Mouse (Mus musculus): ENCODE results near the gene Lrrc15.

The Lrrc15 gene
- long read RNA-seq, experiment 1, result 0 reads
- long read RNA-seq, experiment 2, result 0 reads

GRCm38 (mm10) chr16:30282844-30283495 is at the start of gene Lrrc15:
Gene Lrrc15 (minus strand): TSS chr16:30283256.
- intact Hi-C loops (cut with DNase I), result no loop called here

DNA sequence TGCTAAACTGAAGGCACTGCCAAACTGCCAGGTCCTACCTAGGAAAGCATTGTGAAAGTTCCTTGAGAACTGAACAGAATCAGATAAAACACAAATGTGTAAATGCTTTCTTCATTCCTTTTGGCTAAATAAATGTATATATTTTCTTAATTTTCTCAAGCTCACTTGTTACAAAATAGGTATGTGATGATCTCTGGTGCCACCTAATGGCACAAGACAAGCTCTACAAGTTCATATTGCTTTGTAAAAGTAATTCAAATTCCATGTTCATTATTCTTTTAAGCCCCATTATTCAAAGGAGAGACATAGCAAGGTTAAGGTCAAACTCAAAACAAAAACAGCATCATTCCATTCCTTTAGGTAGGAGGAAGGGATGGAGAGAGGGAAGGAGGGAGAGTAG is 31.2 kb upstream of the Lrrc15 start:
- intact Hi-C loops (cut with DNase I), result loop anchor here (1.0 kb wide), 1 partner anchor 62 kb away; no protein-coding TSS in a partner anchor

DNA sequence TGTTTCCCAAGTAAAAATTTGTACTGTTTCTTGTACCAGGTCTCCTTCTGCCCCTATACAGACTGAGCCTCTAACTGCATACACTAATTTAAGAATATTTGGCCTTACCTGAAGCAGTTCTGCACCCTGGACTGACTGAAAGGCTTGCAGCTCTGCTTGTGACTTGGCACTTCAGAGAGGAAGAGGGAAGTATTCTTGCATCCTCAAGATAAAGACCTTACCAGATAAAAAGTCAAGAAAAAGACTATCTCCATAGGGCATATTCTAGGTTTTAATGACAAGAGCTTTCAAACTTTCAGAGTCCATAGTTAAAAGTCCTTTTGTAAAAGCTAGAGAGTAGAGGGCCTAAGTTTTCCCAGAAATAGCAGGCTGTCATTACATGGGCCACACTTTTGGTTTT is 27.6 kb upstream of the Lrrc15 start, which contains the start of gene Gp5:
Gene Gp5 (minus strand): TSS at position 133 of the 400 bp plus-strand sequence.
- intact Hi-C loops (cut with DNase I), result no loop called here

GRCm38 (mm10) chr16:30310171-30310515 is 27.1 kb upstream of the Lrrc15 start:
- intact Hi-C loops (cut with DNase I), result no loop called here

DNA sequence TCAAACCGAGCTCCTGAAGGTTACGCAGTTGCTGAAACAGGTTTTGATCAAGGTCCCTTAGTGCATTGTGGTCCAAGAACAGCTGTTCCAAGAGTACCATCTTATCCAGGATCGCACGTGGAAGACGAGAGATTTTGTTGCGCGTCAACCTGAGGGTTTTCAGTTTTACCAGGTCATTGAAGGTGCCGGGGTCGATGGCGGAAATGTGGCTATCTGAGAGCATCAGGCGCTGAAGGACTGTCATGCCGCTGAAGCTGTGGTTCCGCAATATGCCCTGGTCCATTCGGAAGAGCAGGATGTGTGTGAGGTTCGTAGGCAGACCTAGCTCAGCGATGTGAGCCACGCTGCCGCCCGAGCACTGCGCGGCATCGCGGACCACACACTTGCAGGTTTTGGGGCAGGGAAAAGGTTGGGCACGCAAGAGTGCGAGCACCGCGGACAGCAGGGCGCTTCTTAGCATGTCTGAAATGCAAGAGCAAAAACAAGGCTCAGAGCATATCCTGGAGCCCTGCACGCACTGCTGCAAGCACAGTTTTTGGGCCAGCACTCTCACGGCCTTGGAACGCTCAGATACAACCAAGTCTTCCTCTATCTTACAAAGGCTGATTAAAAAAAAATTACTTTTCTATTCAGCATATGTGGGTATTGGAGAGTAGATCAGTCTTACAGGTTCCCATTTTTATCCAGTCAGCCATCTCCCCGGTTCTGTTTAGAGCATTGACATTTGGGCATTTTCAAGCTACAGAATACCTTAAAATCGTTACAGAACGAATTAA is 26.5 kb upstream of the Lrrc15 start:
- intact Hi-C loops (cut with DNase I), result no loop called here

DNA sequence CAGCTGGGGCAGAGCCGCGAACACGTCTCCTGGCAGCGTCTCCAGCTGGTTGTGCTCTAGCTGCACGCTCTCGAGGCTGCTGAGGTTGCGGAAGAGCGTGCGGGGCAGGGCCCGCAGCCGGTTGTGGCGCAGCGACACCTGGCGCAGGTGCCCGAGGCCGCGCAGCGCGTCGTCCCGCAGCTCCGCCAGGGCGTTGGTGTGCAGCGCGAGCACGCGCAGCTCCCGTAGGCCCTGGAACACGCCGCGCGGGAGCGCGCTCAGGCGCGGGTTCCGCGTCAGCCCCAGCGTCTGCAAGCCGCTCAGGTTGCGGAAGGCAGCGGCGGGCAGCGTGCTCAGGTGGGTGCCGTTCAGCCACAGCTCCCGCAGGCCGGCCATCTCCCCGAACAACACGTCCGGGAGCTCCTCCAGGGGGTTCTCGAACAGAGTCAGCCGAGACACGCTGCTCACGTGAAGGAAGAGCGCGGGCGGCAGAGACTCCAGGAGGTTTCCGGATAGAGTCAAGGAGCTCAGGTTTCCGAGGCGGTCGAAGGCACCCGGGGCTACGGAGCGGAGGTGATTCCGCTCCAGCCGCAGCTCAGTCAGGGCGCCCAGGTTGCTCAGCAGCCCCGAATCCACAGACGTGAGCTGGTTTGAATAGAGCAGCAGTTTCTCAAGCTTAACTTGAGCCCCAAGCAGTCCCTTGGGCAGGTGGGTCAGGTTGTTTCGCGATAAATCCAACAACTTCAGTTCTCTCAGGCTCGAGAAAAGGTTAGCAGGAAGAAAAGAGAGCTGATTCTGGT is 25.7 kb upstream of the Lrrc15 start:
- intact Hi-C loops (cut with DNase I), result no loop called here

DNA sequence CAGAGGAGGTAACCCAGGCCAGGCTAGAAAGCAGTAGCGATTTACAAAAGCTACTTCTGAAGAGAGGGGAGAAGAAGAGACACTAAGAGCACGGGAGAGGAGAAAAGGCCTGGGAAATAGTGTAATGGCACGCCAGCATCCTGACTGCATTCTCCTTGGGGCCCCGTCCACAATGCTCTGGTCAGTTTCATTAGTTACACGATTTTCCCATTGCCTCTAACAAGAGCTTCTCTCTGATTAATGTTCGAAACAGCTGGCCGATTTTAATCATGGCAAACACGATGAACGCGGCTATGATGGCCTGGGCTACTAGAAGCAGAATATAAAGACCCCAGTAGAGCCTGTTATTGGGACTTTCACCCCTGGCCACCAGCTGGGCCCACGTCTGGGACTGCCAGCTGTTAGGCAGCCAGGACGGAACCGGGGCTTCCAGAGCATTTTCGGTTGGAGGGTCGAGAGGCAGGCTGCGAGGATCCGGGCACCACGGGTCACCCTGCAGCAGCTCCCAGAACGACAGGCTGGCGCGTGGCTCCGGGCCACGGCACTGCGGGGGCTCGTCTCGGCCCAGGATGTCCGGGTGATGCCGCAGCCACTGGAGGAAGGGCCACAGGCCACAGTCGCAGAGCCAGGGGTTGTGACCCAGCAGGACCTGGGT is 25.0 kb upstream of the Lrrc15 start:
- intact Hi-C loops (cut with DNase I), result no loop called here

DNA sequence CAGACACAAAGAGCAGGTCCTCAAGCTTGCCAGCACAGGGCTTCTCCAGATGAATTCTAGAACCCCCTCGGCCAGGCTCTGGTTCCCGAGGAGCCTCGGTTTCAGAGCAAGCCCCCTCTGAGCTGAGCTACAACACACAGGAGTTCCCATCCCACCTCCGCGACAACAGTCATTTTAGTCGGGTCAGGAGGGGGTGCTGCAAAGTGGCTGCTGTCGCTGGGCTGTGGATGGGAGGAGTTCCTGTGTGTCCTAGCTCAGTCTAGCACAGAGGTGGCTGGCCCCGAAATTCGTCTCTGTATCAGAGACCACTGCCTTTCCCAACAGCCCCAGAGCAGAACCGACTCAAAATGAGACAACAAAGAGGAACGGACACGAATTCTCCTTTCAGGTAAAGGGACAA is 24.2 kb upstream of the Lrrc15 start:
- intact Hi-C loops (cut with DNase I), result no loop called here

DNA sequence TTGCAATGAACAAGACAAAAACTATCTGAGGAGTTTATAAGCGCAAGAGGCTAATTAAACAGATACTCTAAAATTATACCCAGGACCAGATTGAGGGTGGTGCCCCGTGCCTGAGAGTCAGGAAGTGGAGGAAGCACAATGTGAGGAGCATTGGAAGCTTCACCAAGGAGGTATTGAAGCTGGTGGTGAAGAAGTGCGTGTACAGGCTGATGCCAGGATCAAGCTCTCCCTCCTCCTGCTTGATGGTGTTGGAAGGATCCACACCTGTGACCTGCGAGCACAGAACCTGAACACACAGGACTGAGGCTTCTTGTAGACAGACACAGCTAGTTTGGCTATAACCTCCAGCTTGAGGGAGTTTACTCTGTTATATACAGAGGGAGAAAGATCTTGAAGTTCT is 23.0 kb upstream of the Lrrc15 start:
- intact Hi-C loops (cut with DNase I), result no loop called here

- intact Hi-C loops (cut with DNase I), result no loop called here
These were observed 21.2 kb upstream of the Lrrc15 start for GRCm38 (mm10) chr16:30304236-30304635.

GRCm38 (mm10) chr16:30303411-30303810 is 20.4 kb upstream of the Lrrc15 start:
- intact Hi-C loops (cut with DNase I), result no loop called here

DNA sequence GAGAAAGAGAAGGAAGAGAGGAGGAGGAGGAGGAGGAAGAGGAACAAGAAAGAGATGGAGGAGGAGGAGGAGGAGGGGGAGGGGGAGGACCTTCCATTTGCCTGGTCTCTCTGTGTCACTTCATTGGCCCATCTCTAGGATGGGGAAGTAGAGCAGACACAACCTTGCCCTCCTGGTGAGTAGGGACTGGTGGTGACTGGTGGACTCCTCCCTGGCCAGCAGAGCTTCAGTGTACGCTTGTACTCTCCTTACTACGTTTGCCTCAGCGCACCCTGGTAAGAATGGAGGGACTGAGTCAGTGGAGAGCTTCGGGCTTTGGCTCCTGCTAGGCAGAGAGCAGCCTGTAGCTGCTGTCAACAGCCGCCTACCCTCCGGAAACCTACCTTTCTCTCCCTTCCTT is 19.6 kb upstream of the Lrrc15 start:
- intact Hi-C loops (cut with DNase I), result no loop called here

DNA sequence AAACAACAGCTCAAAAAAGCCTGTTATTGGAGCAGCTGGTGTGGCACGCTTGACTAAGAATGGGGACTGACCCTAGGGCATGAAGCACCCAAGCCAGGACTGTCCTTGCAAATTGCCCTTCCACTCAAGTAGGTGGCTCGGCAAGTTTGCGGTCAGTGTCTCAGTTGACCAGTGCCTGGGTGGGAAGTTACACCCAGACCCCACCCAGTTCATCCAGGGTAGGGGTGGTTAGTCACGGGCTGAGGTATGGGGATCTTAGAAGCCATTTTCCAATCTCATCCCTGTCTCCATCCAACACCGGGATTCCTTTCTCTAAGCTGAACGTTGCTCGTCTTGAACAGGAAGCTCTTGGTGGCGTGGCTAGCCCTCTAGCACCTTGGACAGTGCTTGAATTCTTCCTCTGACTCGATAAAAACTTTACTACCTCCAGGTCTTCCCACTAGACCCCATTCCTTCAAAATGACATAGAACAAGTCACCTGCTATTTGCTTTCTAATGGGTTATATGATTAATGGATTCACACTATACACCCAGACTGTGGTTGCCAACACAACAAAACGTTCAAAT is 16.7 kb upstream of the Lrrc15 start:
- intact Hi-C loops (cut with DNase I), result no loop called here

DNA sequence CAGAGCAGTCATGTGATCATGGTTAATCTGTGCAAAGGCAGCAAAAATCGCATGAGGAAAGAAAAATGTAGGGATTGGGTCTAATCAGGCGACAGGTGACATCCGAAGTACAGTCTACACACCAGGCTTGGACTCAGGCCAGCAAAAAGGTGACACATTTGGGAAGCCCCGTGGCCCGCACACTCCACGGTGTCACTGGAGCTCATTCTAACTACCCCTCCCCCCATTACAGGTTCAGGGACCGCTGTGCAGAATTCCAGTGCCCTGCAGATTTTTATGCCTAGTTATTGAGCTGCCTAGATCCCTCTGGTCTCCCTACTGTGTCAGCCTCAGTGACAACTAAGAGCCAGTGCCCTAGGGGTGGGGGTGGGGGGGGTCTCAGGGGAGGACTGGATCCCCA is 14.4 kb upstream of the Lrrc15 start:
- intact Hi-C loops (cut with DNase I), result no loop called here

DNA sequence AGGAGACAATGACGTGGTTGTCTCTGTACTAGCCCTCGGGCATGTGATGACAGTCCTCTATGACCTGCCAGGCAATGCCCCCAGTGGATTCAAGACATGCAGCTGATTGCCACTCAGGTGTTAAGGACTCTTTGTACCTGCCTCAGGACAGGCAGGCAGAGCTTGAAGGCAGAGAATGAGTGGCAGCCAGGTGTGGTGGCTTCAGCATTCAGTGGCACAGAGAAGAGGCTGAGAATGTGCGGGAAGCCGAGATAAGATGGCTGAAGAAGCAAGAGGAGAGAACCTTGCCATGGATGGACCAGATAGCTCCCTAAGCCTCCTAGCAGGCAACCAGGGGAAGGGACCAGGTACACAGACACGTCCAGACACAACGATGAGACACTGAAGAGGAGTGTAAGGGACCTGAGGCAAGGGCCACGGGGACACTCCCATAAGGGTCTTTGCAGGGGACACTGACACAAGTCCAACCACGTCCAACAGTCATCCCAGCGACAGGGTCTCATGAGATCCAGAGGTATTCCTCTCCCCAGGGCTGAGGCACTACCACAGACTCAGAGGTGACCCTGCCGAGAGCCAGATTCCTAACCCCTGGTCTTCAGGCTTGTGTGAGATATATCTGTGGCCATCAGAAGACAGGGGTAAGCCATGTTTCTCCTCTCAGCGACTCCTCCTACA is 13.7 kb upstream of the Lrrc15 start:
- intact Hi-C loops (cut with DNase I), result no loop called here

- intact Hi-C loops (cut with DNase I), result no loop called here
These were observed 12.1 kb upstream of the Lrrc15 start for GRCm38 (mm10) chr16:30295106-30295505.

DNA sequence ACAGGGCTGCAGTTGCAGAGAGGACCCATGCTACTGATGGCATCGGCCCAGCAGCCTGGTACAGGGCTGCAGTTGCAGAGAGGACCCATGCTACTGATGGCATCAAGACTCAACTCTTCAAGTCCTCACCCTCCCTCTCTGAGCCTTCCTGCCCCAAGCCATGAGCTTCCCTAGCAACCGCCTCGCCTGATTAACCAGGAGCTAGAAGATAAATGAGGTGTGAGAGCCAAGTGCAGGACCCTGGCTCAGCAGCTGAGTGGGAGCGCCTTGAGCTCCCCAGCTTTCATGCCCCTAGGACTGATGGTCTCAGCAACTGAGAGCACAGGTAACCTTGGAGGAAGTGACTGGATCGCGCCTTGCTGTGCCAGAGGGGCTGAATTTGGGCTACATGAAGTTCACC is 7.4 kb upstream of the Lrrc15 start:
- intact Hi-C loops (cut with DNase I), result no loop called here

DNA sequence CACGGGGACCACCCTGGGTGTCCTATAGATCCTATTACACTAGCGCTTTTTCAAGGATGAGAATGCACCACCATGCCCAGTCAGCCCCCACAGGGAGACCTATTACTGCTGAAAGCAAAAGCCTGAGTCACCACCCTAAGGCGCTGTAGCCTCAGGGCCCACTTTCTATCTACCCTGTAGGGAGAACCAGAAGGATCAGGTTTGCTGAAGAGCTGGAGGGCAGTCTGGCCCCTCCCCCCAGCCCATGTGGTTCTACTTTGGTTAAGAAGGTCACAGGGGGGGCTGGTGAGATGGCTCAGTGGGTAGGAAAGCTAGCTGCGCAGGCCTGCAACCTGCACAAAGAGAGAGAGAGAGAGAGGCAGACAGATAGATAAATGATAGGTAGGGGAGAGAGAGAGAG is 2.6 kb upstream of the Lrrc15 start:
- intact Hi-C loops (cut with DNase I), result no loop called here

DNA sequence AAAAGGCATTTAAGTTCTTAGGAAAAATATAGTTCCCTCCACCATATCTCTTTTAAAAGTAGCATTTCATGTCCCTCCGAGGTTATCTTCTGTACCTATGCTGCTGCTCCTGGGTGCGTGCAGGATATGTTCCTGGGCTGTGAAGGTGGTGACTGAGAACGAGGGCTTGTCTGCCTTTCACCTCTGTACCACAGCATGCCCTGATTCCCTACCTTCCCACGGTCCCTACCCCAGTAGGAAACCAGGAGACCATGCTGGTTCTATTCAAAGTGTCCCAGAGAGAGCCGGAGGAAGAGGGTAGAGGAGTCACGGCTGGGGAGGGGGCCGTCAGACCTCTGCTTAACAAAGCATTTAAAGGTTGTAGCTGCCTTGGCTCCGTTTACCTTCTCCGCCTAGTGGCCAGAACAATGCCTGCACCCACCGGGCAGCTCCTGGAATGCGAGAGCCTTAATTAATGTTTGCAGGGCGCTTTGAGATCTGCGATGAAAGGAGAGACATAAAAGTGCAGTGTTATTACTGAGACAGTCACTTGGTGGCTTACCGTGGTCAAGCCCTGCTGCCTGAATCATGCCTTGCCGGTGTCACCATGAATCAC is 784 bp upstream of the Lrrc15 start:
- intact Hi-C loops (cut with DNase I), result no loop called here

GRCm38 (mm10) chr16:30280676-30281297 is 2.3 kb downstream of the Lrrc15 start:
- intact Hi-C loops (cut with DNase I), result no loop called here
